Mouse (Mus musculus) urinary bladder, postnatal 14 days (tissue): ENCODE results near the gene Gtpbp4.
"Not testable (repeated sequence)": the region's sequence is repeated elsewhere in the genome, so short reads cannot be mapped to it uniquely, and the experiment has no call there.

Experiments used
- DNase-seq: peaks from one replicate; pipeline ENCODE4 v3.0.0; 2021; ENCODE audit warnings: low spot score

The Gtpbp4 gene

GRCm38 (mm10) chr13:8972369-8972768, 23.5 kb downstream of the Gtpbp4 start:
- DNase-seq, result no peak

GRCm38 (mm10) chr13:8967742-8968141, 28.1 kb downstream of the Gtpbp4 start:
- no peak for DNase-seq

- DNase-seq, result no peak
These were observed 30.7 kb downstream of the Gtpbp4 start for GRCm38 (mm10) chr13:8965224-8965623.

- DNase-seq, result not testable (repeated sequence)
These were observed 33.6 kb downstream of the Gtpbp4 start for GRCm38 (mm10) chr13:8962266-8962665.

GRCm38 (mm10) chr13:8961128-8961888, 34.6 kb downstream of the Gtpbp4 start:
- not testable (repeated sequence) for DNase-seq

- DNase-seq, result not testable (repeated sequence)
These were observed 36.3 kb downstream of the Gtpbp4 start for GRCm38 (mm10) chr13:8959554-8959953.

GRCm38 (mm10) chr13:8959058-8959457, 36.8 kb downstream of the Gtpbp4 start:
- DNase-seq, result not testable (repeated sequence)

GRCm38 (mm10) chr13:8956873-8957272, 39.0 kb downstream of the Gtpbp4 start:
- DNase-seq, result not testable (repeated sequence)

GRCm38 (mm10) chr13:8955127-8955526, 40.8 kb downstream of the Gtpbp4 start:
- DNase-seq, result not testable (repeated sequence)

- not testable (repeated sequence) for DNase-seq
These were observed 43.3 kb downstream of the Gtpbp4 start, which contains the start of gene Idi2 for GRCm38 (mm10) chr13:8952563-8952962. Gene Idi2 (plus strand): TSS chr13:8952863.

GRCm38 (mm10) chr13:8948131-8948530, 47.8 kb downstream of the Gtpbp4 start, which contains the start of gene Gm9745:
Gene Gm9745 (minus strand): TSS chr13:8948231.
- not testable (repeated sequence) for DNase-seq

- DNase-seq, result not testable (repeated sequence)
These were observed 52.1 kb downstream of the Gtpbp4 start for GRCm38 (mm10) chr13:8943828-8944227.

GRCm38 (mm10) chr13:8941701-8942100, 54.2 kb downstream of the Gtpbp4 start:
- DNase-seq, result not testable (repeated sequence)

GRCm38 (mm10) chr13:8941110-8941509, 54.8 kb downstream of the Gtpbp4 start:
- DNase-seq, result not testable (repeated sequence)

GRCm38 (mm10) chr13:8937611-8938140, 58.2 kb downstream of the Gtpbp4 start:
- not testable (repeated sequence) for DNase-seq

GRCm38 (mm10) chr13:8933499-8933898, 62.4 kb downstream of the Gtpbp4 start:
- no peak for DNase-seq
